Mouse (Mus musculus) ES-E14 (cell line): Measurements from ENCODE around the gene Dlgap1.

Source experiments
- CHD2 ChIP-seq: IDR thresholded peaks from 2 replicates; pipeline ENCODE4 v1.6.1; 2014; ENCODE audit warnings: mild to moderate bottlenecking, low read depth, low read length, inconsistent platforms
- HCFC1 ChIP-seq: IDR thresholded peaks from 2 replicates; pipeline ENCODE4 v1.6.1; 2012; ENCODE audit warnings: low read length, inconsistent platforms, borderline replicate concordance; ENCODE audit not compliant: insufficient read depth
- MAFK ChIP-seq: IDR thresholded peaks from 2 replicates; pipeline ENCODE4 v1.6.1; 2014; ENCODE audit warnings: mild to moderate bottlenecking, low read depth, low read length, inconsistent platforms; ENCODE audit not compliant: insufficient read depth
- ZC3H11A ChIP-seq: IDR thresholded peaks from 2 replicates; pipeline ENCODE4 v1.6.1; 2012; ENCODE audit warnings: low read depth, mild to moderate bottlenecking, inconsistent platforms, low read length, borderline replicate concordance
- ZNF384 ChIP-seq: IDR thresholded peaks from 2 replicates; pipeline ENCODE4 v1.6.1; 2012; ENCODE audit warnings: low read depth, low read length, inconsistent platforms

DNA sequence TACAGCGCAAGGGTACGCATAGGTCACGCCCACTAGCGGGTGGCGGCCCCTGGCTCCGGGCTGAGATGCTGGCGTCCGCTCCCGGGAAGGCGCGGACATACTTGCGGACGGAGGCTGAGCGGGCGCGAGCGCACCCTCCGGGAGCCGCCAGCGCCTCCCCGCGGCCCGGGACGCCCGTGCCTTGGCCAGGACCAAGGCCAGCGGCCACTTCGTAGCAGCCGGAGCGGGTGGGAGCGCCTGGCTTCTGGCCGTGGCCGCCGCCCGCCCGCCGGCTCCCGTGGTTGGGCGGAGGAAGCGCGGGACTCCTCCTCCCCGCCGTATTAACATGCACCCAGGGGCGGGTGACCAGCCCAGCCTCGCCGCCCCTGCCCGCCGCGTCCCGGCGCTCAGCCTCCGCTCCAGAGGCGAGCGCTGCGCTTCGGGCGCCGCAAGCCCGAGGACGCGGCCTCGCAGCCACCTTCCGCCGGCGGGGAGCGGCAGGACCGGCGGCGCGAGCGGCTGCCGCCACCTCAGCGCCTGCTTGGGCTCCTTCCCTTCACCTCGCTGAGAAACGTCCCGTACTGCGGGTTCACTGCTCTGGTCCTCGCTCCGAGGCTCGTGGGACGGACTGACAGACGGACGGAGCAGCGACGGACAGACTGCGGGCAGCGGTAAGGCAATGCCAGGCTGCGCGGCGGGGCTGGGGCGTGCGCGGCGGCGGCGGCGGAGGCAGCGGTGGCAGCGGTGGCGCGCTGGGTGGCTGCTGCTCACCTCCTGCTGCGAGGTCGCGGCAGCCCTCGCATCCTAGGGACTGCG lies at the start of gene Dlgap1:
- TF ChIP-seq HCFC1 (no peak), MAFK (no peak), ZNF384 (no peak), CHD2 (no peak), ZC3H11A (no peak)
